Mouse (Mus musculus) adrenal gland, adult 18-20 months (tissue): ENCODE results near the gene C1ra. TPM values are rescaled to one million over a fixed set of nuclear protein-coding genes. Genes with fewer than 3 reads are reported as not detected.
"Not testable (repeated sequence)": the region's sequence is repeated elsewhere in the genome, so short reads cannot be mapped to it uniquely, and the experiment has no call there.

Source experiments
- DNase-seq, 2 experiments: peaks; one replicate each; pipeline ENCODE4 v3.0.0; 2021 to 2022; ENCODE audit warnings: low spot score in 2 of 2
- total RNA-seq, 2 experiments: library from RNA; stranded (reverse); gene quantifications; 1 replicate in 1 of 2; 2 replicates in 1 of 2; pipeline ENCODE4 v1.2.3; 2021

Gene C1ra
- total RNA-seq, 2 experiments from 2014 or later = 45.4 to 88.8 TPM

- DNase-seq = not testable (repeated sequence)
These were observed 29.0 kb downstream of the C1ra start for GRCm38 (mm10) chr6:124541176-124541575.

GRCm38 (mm10) chr6:124542284-124542683 lies 30.1 kb downstream of the C1ra start, which contains the start of gene C1s1:
Gene C1s1 (minus strand): TSS chr6:124542359.
- peak; percentile 31 to 54 for DNase-seq

- DNase-seq = no peak
These were observed 32.3 kb downstream of the C1ra start for GRCm38 (mm10) chr6:124544466-124544865.

- no peak for DNase-seq
These were observed 33.2 kb downstream of the C1ra start for GRCm38 (mm10) chr6:124545425-124545824.

DNA sequence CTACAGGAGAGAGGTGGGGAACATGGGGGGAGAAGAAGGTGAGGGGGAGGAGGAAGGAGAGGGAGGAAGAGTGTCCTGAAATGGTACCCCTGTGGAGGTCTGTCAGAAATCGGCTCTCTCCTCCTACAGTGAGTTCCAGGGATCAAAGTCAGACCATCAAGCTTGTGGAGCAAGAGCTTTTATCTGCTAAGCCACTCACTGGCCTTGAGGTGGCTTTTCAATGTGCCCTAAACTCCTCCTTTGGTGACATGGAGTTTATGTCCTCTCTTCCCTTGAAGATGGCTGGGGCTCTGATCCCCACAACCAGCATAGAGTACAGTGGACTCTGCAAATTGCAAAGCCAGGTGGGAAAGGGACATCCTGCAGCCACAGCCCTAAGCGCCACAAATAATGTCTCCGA lies 35.8 kb downstream of the C1ra start:
- not testable (repeated sequence) for DNase-seq

DNA sequence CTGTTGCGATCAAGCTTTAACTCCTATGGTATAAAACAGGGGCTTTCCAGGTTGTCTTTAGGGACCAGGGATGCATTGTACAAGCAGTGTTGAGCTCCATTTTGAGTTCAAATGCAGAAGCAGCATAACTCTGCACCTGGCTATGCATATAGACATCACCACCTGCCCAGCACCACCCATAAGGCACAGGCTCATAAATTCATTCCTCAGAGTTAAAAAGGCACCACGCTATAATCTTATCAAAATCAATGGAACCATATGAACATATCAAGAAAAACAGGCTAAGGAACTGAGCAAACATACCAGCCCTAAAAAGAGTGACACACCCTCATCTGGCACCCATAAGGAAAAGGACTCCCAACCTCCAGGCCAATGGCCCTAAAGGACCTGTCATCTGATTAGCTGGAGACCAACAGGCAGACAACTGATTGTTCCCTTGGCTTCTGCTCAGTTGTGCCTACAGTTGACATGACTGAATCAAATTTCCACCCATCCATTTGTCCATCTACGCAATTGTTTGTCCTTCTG lies 36.9 kb downstream of the C1ra start:
- DNase-seq = no peak

GRCm38 (mm10) chr6:124552766-124553165 lies 40.6 kb downstream of the C1ra start:
- no peak for DNase-seq

GRCm38 (mm10) chr6:124555956-124556355 lies 43.8 kb downstream of the C1ra start:
- DNase-seq = not testable (repeated sequence)

- DNase-seq = not testable (repeated sequence)
These were observed 49.0 kb downstream of the C1ra start for GRCm38 (mm10) chr6:124561156-124561555.

DNA sequence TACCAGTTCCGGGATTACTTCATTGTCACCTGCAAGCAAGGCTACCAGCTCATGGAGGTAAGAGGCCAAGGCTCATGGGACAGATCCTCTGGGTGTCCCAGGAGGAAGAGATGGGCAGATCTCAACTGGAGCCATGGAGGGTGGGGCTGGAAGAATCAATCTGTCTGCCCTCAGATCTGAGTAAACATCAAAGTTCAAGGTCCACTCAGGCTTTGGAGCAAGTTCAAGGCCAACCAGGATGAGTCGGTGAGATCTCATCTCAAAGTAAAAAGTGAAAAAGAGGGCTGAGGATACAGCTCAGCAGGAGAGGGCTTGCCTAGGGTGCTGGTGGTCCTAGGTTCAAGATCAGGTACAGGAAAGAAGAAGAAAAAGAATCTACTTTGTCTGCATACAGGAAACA lies 49.4 kb downstream of the C1ra start:
- DNase-seq = not testable (repeated sequence)

- DNase-seq = peak; percentile 67
These were observed 57.8 kb downstream of the C1ra start, which contains the start of gene C1rb for GRCm38 (mm10) chr6:124570026-124570425. Gene C1rb (plus strand): TSS chr6:124570294.

Other genes with a start within 250 kb of the C1ra start
- 10 to 100 TPM in 1 of 2 experiments, 1 to 10 TPM in 1; 5.2 to 15.1 TPM for gene Cd163, start 207.7 kb upstream of the C1ra start, total RNA-seq
- 100 to 1,000 TPM; 116 to 119 TPM for gene Pex5, start 97.3 kb upstream of the C1ra start, total RNA-seq
- 100 to 1,000 TPM; 107 to 199 TPM for gene Clstn3, start 47.6 kb upstream of the C1ra start, total RNA-seq
- gene C1rl, start 19.3 kb upstream of the C1ra start, total RNA-seq = 10 to 100 TPM; 22.7 to 22.8 TPM
- 10 to 100 TPM; 48.3 to 69.2 TPM for gene C1s1, start 30.0 kb downstream of the C1ra start, total RNA-seq
- gene C1rb, start 57.9 kb downstream of the C1ra start, total RNA-seq = 10 to 100 TPM in 1 of 2 experiments, 1 to 10 TPM in 1; 6.7 to 12.3 TPM
- gene C1s2, start 123.7 kb downstream of the C1ra start, total RNA-seq = 1 to 10 TPM; 2.0 to 2.8 TPM
- gene Lpcat3, start 150.6 kb downstream of the C1ra start, total RNA-seq = 100 to 1,000 TPM in 1 of 2 experiments, 10 to 100 TPM in 1; 92.9 to 108 TPM
- 10 to 100 TPM; 81.0 to 86.4 TPM for gene Emg1, start 199.8 kb downstream of the C1ra start, total RNA-seq
- gene Phb2, start 199.9 kb downstream of the C1ra start, total RNA-seq = 100 to 1,000 TPM; 285 to 301 TPM
- 10 to 100 TPM in 1 of 2 experiments, 1 to 10 TPM in 1; 9.8 to 11.5 TPM for gene Ptpn6, start 226.3 kb downstream of the C1ra start, total RNA-seq
- 100 to 1,000 TPM; 341 to 388 TPM for gene Grcc10, start 229.0 kb downstream of the C1ra start, total RNA-seq
- not detected for gene Gm45234, start 243.6 kb downstream of the C1ra start, total RNA-seq
- gene Atn1, start 244.1 kb downstream of the C1ra start, total RNA-seq = 10 to 100 TPM; 78.4 to 80.2 TPM